Mouse (Mus musculus): Measurements from ENCODE around the gene Mlh3.

DNA sequence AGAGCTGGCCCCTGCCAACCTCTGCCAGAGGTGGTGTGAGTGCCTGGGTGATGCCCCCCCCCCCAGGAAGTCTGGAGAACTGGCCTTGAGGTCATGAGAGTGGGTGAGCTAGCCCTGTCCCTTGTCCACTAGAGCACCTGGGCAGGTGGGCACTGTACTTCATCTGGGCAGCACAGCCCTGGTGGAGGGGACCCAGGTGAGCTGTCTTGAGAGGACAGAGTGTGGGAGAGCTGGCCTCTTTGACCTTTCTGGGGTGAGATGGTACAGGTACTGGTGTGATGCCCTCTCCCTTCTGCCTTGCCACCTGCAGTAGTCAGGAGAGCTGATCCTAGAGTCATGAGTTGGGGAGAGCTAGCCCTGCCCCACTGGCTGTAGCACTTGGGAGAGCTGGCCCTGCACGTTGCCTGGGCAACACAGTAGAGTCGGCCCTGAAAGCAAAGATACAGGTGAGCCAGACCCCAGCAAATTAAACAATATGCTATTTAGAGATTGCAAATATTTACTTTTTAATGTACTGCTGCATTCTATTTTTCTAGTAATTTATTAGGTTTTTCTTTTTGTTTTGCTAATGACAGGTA, 52.6 kb downstream of the Mlh3 start:
- TF ChIP-seq POLR2AphosphoS2 (IDR thresholded peaks at IDR 0.05; ENCODE audit: low read depth, low read length) (no peak), NRF1 (IDR thresholded peaks at IDR 0.05; ENCODE audit: low read depth, low read length) (no peak), POLR2A (IDR thresholded peaks at IDR 0.05; ENCODE audit: low read depth, low read length) (no peak), CTCF (conservative IDR thresholded peaks at IDR 0.05 in 1 of 2, IDR thresholded peaks at IDR 0.05 in 1 of 2; ENCODE audit: low read depth in 2 of 2, low read length in 2 of 2) (no peak), RCOR1 (conservative IDR thresholded peaks at IDR 0.05; ENCODE audit: low read depth, low read length) (no peak), SIN3A (IDR thresholded peaks at IDR 0.05; ENCODE audit: low read length) (no peak), E2F4 (IDR thresholded peaks at IDR 0.05; ENCODE audit: insufficient replicate concordance, low read depth, low read length) (no peak), JUND (conservative IDR thresholded peaks at IDR 0.05; ENCODE audit: low read depth, low read length) (no peak), MAZ (IDR thresholded peaks at IDR 0.05; ENCODE audit: low read depth, low read length) (no peak), CHD2 (IDR thresholded peaks at IDR 0.05; ENCODE audit: low read length) (no peak), TBP (conservative IDR thresholded peaks at IDR 0.05; ENCODE audit: low read depth, low read length) (no peak), EP300 (IDR thresholded peaks at IDR 0.05; ENCODE audit: low read length) (no peak), MAX (IDR thresholded peaks at IDR 0.05; ENCODE audit: low read length) (no peak)
